Mouse (Mus musculus) embryo, embryonic 10 days (tissue): ENCODE data around the gene Tiam1.

ENCODE experiments used
- DNase-seq: peaks from one replicate; pipeline ENCODE4 v3.0.0-alpha.2; 2015; ENCODE audit warnings: low spot score

Gene Tiam1

DNA sequence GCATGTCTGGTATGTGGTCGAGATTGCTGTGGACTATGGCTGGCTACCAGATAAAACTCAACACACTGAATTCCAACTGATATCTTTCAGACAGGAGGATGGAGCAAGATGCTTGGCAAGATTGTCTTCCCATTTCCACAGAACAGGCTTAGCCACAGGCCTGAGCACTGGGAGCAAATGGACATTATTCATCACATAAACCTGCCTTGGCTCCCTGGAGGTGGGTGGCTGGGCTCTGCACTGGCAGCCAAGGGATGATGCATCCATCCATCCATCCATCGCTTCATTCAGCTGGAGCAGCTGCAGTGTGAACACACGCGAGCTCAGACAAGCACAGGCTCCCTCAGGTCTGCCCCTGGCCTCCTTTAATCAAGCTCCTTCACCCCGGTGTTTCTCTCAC, 190.7 kb downstream of the Tiam1 start:
- DNase-seq = no peak

DNA sequence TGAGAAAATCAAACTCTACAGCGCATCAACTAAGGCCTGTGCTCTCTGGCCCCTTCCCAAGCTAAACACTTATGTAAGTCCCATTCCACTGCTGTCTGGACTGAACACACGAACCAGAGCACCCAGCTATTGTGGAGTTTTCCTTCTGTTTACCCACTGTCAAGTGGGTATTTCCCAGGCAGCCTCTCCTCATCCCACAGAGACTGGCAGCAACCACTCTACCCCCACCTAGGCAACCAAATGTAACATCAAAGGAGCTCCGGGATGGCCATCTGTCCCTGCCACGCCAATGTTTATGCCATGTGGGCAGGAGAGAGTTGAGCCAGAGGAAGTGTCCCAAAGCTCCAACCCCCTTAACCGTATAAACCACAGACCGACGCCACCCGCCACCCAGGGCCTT, 192.8 kb downstream of the Tiam1 start:
- DNase-seq = no peak

DNA sequence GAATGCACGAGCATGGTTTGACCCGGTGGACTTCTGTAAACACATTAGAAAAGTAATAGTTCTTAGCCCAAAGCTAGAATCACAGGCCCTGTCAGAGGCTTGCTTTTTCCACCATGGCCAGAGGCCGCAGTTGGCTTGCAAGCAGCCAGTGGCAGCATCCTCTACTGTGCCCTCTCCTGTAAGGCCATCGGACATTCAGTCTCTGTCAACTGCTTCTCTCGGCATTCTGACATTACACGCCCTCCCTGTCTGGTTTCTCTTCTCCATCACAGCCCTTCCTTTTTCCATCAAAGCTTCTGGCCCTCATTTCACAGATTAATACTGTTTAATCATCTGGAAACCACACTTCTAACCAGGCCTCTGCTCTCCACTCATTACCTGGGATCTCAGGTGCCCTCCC, 193.3 kb downstream of the Tiam1 start:
- no peak for DNase-seq

DNA sequence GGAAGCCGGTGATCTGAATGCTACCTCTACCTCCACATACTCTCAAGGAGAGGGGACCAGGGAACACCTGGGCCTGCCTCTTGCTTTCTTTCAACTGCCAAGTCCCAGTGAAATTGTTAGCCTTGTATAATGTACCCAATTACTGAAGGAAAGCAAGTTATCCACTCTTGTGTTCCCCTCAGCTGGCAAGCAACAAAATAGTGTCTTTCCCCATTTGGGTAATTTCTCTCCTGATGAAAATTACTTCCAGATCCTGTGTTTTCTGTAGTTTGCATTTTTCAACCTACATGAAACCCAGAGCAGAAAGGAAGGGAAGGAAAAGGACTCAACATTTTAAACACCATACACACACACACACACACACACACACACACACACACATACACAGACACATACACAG, 195.5 kb downstream of the Tiam1 start:
- no peak for DNase-seq

DNA sequence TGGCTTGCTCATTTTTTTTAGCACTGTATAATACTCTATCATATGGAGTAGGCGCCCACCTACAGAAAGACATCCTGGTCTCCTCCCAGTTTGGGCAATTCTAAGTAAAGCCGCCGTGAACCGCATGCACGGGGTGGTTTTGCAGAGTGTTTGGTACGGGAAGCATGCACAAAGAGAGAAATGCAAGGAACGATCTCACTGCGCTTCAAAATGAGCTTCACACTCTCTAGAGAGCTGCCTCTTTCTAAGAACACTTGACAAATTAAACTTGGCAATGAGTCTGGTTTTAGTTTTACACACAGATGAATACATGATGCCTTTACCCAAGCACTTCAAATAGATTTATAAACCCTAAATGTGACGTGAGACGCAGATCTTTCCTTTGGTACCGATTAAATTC, 196.8 kb downstream of the Tiam1 start:
- DNase-seq = no peak

DNA sequence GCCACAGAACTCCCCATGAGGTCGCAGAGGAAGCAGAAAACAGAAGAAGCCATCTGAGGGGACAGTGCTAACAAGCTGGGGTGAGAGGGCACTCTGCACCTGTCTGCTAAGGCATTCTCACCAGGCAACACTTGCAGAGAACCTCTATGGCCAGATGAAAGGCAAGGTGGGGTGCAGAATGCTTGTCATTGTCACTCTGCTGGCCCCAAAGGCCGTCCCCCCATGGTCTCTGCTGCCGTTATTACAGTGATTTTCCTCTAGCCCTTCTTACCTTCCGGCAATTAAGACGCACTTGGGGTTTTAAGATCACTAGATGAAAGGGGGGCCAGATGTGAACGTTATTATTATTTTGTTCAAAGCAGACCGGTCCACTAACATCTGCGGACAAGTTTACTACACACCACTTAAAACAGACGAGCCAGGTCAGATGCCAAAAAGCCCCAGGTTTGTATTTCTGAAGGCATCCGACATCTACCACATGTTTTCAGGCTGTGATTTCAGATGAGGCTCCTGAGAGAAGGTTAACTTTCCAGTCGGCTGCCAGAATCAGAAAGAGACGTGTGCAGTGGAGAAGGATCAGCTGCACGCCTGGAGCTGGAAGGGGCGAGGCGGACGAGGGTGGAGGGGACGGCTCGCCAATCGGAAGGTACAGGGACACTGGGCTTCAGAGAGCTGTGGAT, 198.8 kb downstream of the Tiam1 start:
- no peak for DNase-seq

DNA sequence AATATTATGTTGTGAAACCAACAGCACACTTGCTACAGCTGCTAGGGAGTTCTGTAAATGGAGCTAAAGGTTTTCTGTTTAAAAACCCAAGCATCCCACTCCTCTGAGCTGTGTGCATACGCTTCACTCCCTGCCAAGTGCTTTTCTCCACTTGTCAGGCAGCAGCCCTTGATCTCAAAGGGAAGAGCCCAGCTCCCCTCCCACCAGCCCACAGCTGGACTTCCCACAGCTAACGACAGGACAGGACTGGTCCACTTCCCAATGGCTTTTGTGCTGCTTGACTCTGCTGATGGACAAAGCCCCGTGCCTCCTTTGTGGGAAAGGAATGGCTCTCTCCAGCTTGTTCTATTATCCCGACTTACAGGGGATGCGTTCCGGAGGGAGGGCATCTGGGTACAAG, 199.5 kb downstream of the Tiam1 start:
- peak; percentile 78 for DNase-seq

DNA sequence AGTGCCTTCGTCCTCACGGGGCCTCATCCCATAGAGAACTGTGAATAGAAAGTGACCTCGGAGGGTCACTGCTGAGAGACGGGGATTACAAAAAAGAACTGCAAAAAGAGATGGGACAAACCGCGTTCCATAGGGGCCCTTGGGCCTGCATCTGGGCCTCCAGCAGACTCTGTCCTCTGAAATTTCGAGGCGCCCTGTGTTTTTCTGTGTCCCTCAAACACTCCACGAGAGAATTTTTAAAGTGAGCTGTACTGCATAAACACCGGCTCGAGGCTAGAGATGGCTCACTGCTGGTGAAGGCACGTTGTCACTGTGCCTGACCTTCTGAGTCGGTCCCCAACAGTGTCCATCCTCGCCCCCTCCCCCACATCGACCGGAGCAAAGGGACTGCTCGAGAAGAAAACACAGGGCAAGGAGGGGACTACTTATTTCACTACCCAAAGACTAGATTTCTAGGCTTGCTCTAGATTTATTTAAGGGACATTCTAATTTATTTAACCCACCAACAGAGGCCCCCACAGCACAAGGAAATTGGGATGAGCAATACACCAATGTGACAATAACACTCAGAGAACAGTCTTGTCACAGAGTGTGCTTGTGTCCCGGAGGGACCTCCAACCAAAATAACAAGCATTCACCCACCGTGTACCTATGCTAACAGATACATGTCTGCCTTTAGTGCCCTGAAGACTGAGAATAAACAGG, 200.2 kb downstream of the Tiam1 start:
- no peak for DNase-seq

DNA sequence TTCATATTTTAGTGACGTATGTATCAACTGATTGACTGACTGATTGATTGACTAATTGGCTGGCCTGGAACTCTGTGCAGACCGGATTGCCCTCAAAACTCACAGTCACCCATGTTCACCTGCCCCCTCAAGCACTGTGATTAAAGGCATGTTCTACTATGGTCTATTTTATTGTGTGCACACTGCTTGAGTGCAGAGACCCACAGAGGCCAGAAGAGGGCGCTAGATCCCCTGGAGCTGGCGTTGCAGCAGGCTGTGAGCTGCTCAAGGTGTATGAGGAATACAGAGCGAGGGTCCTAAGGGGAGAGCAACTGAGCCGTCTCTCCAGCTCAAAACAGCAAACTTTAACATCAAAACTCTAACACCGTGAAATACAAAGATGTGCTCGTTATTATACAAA, 202.9 kb downstream of the Tiam1 start:
- DNase-seq = no peak

DNA sequence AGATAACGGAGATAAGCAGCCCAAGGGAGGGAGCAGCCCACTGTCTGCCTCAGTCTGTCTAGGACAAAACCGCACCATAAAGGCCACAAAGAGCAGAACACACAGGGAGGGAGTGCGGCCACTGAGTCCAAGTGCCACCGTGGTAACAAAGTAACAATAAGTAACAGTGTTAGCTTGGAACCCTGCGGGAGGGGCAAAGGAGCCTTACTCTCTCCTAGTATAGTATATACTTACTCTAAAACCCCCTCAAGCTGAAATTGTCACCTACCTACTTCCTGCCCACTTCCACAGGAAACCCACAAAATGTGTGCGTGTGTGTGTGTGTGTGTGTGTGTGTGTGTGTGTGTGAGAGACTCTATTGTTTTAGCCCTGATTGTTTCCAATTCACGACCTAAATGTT, 205.3 kb downstream of the Tiam1 start:
- no peak for DNase-seq

DNA sequence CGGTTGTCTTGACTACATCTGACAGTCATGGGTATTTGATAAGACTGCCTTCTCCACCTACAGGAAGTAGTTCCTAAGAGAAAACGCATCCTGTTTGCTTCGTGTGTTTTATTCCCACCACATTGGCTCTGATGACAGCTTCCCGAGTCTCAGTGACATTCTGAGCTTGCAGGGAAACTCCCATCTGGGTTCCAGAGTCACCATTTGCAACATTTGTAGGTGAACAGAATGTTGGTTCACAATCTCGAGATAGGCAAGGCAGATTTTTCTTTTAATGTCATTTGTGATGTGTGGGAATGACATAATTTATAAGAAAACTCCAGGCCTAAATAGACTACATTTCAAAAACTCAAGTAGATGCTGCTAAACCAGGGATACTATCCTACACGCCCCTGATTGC, 207.0 kb downstream of the Tiam1 start:
- DNase-seq = no peak

DNA sequence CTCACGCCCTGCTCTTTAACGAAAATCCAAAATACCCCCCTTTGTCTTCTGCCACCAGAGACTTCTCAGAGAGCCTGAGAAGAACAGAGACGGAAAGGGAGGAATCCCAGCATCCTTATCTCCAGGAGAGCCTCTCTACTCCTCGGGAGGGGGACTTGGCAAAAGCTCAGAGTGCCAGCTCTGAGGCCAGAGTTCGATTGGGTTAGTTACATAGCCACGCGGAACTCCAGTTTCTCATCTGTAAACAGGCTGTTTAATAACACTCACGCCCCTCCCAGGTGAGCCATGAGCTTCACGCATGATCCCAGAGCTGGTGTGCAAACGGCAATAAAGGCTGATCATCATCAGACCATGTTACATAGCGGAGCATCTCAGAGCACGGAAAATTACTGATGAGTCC, 208.2 kb downstream of the Tiam1 start:
- no peak for DNase-seq

DNA sequence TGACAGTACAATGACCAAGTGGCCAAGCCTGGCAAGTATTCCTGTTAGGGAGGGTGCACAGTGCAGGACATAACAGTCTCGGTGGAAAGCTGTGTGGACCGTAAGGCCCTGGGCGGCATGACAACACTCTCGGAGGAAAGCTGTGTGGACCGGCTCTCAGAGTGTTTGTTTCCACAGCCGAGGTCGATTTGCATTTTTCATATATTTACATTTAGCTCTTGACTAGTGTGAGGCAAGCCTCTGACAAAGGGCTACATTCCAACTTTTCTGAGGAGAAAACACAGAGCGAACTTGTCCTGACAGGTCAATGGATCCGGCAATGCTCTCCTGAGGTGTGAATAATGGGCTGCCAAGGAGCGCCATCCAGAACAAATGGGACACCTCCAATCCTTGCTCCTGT, 209.0 kb downstream of the Tiam1 start:
- no peak for DNase-seq

DNA sequence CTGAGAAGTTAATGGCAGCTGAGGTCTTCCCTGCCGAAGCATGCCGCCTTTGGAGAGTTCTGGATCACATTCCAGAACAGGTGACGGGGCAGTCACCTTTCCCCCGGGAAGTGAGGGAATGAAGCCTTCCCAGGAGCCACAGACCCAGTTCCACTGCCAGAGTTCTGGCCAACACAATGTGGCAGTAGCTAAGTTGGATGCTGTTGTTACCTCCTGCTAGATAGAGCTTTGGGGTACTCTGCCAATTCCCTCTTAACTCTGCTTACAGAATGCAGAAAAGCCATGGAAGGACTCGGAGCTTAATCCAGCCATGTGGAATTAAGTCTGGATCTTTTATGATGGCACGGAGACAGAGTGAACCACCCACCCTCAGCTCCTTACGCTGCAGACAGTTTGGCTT, 209.6 kb downstream of the Tiam1 start:
- DNase-seq = no peak

DNA sequence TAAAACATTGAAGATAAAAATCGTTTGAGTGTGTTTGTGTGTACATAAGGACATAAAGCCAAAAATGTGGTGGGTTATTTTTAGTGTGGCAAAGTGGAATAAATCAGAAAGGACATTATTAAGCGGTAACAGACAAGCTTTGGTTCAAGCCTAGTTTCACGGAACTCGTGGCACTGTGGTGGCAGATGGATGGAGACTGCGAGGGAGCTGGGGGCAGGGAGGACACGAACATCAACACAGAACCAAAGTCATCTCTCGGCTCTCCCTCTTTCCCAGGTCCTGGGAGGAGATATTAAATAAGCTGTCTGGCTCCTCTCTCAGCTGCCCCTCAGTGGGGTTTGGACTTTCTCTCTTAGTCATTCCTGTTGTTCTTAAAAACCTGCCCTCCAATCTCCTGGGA, 215.0 kb downstream of the Tiam1 start:
- DNase-seq = no peak

DNA sequence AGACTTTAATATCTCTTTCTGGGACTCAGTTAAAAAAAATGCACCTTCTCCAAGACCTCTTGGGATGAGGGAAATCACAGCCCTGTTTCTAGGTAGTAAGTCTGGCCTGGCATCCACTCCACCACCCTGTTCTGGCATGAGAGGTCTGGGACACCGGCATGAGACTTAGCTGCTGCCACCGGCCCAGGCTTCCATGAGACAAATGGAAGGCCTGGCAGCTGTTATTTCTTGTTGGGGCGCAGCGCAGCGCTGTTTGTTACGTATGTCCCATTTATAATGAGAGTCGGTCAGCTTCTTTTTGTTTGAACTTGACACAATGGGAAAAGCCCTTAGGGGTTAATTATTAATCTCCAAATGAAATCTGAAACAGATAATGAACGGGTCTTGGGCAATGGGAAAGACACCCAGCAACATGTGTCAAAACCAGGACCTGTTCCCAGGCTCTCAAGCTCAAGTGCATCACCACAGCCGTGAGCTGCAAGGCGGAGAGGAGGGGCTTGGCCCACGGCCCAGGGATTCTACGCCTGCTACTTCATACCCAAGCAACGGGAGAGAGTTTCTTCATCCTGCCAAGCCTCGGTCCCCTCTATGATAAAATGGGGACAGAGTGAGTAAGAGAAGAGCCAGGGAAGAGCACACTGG, 219.2 kb downstream of the Tiam1 start:
- DNase-seq = no peak

DNA sequence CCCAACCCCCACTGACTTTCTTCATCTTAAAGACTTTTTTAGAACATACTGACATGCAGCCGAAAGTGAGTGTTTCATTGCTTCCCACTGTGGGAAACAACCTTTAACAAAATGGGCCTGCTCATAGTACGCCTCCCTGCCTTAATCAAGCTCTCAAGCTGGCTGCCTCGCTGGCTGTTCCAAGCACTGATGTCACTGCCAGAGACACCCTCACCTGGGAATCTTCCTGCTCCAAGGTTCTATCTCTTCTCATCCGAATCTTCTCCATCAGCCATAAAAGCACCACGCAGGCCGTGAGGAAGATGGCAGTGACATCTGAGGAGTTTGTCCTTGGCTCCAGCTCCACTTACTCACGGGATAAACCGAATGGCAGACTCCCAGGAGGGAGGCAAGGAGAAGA, 220.3 kb downstream of the Tiam1 start:
- DNase-seq = no peak

DNA sequence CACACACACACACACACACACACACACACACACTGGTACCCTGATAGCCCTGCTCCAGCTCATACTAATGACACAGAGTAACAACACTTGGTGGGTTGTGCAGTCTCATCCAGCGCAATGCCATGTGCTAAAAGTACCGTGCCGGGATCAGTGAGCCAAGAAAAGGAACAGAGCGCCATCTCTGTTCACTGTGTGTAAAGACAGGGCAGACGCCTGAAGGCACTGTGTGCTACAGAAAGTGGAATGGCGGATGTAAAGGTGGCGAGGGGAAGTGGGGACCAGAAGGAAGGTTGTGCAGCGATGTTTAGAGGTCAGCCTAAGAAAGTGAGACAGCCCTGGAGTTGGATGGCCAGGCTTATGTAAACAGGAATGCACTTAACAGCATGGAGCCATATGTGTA, 221.1 kb downstream of the Tiam1 start:
- DNase-seq = no peak

DNA sequence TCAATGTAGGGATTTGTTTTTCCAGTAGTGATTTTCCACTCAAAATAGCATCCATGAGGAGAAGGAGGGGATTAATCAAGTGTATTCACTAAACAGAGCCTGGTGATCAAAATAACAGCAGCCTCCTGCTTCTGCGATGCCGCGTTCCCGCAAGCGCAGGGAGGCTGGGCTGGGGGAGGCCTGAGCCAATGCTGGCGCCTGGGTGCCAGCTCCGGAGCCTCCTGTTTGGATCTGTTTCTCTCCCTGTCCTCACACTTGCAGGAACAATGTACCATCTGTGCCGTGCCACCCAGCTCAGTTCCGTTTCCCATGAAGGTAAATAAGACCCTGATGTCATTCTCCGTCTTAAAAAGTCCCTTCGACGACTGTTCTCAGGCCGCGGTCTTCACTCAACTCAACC, 222.2 kb downstream of the Tiam1 start:
- no peak for DNase-seq

DNA sequence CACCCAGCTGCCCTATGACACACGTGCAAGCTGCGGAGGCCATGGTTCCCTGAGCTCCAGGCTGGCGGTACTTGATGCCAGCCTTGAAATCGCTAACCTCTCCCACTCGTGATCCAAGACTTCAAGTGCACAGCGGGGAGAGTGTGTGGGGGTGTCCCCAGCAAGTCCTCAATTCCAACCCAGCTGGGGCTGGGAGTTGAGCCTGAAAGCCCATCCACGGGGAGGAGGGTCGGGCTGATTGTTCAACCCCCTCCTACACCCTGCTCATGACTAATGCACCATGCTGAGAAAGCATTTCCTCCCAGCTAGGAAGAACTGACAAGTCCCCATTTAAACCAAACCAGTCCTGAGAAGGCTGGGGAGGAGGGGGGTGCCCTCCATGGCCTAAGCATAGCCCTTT, 223.2 kb downstream of the Tiam1 start:
- DNase-seq = no peak

DNA sequence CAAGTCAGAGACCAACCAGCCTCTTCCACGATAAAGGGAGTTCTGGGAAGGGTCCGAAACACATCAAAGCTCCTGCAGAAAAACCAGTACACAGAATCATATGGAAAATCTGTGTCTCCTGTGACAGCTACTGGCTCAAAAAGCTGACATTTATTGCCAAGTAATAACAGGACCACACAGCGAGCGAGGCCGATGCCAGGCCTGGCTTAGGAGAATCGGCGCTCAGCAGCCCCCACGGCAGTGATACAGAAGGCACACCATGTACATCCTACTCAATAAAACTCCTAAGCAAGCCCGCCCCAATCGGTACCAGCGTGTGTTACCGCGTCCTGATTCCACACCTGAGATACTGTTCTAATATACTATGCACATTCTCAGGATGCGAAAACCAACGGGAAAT, 226.2 kb downstream of the Tiam1 start:
- DNase-seq = no peak

DNA sequence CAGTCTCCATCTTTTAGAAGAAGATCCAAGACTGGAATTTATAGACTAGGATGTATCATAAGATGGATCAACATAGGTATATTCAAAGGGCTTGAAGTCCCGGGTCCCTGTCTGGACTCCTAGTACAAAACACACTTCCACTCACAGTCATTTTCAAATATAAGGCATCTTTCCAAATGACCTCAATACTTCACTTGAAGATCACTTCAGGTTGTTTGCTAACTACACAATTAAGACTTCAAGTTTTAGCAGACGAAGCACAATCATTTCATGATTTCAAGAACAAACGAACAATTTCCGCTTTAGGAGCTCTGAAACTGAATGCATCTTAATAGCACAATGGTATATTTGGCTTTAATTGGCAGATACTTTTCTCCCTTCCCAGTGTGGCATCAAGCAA, 228.6 kb downstream of the Tiam1 start:
- DNase-seq = no peak

DNA sequence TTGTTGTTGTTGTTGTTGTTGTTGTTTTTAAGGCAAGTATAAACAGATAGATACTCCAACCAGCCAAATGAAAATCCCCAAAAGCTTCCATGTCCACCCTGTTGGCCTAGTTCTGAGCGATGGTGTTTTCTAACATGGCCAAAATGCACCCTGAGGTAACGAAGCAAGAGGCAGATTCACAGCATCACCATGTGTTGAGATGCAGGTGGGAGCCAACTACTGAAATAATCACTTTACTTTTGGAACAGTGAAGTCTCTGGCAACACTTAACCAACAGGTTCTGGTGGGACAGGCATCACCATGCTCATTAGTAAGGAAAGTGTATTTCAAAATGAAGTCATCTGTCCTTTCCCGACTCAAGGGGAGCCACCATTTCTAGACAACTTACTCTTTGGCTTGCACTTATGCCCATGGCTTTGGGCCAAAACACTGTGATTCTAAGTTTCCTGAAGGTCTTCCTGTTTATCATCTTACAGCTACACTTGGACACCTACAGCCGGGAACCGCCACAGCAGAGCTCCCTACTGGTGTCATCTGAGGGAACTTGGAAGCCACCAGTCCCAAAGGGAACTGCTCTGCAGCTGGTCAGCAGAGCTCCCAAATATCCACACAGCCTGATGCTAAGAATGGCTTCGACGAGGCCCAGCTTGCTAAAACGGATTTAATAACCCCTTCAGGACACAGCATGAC, 230.7 kb downstream of the Tiam1 start:
- no peak for DNase-seq
